Mouse (Mus musculus): ENCODE data around the gene Sigirr.

The Sigirr gene

GRCm38 (mm10) chr7:141060426-141061242, 39.7 kb downstream of the Sigirr start, which contains the start of gene B4galnt4:
Gene B4galnt4 (plus strand): TSS chr7:141061104.
- peak; percentile 86 for DNase-seq (ENCODE audit: extremely low spot score)

DNA sequence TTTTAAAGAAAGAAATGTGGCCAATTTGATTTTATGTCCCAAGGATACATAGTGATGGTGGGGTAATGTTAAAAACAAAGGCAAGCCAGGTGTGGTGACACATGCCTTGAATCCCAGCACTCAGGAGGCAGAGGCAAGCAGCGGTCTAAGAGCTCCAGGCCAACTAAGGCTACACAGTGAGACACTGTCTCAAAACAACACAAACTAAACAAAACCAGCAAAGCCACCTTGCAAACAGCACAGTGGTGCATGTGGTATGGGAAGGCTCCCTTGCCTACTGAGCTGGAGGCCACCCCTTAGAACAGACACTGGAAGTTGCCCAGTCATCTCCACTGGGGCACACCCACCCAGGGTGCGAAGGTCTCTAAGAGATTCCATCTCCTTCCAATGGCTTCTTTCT, 40.4 kb downstream of the Sigirr start:
- no peak for DNase-seq (ENCODE audit: extremely low spot score)

DNA sequence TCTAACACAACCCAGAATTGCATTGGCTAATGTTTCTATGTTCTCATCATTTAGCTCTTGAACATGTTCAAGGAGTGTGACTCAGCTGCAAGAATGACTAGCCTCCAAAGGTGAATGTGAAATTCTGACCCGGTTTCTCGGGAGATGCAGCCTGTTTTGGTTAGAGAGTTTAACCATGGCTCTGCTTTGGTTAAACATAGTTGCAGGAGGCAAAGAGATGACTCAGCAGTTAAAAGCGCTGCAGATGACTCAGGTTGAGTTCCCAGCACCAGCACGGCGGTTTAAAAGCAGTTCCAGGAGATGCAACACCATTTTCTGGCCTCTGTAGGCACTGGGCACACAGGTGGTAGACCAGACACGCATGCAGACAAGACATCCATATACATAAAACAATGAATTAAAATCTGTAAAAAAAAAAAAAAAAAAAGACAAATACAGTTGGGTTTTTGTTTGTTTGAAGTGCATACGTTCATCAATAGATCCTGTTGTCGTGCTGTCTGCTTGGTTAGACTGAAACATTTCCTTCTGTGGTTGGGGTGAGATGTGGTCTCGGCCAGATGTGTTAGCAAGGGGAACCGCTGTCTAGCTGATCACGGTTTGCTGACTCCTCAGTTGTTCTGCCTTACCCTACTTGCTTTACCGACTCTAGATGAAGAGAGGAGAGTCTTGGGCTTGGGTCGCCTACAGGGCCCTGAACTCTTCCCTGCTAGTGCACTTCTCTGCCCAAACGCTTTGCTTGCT, 41.6 kb downstream of the Sigirr start:
- DNase-seq (ENCODE audit: extremely low spot score) = no peak

DNA sequence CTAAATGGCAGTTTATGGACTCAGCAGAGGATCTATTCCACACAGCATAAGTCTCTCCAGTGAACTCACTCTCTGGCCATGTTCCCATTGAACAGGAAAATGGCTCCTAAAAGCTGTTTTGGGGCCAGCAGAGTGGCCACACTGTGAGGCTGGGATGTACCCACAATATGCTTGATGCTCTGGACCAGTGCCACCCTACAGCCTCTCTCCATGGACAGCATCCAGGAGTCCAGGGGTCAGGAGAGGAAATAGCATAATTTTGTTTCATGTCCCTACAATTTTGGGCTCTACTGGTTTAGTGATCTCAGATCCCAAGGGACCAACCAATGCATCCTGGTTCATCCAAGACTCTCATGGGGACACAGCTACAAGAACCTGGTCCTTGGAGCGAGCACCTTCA, 42.8 kb downstream of the Sigirr start:
- no peak for DNase-seq (ENCODE audit: extremely low spot score)

DNA sequence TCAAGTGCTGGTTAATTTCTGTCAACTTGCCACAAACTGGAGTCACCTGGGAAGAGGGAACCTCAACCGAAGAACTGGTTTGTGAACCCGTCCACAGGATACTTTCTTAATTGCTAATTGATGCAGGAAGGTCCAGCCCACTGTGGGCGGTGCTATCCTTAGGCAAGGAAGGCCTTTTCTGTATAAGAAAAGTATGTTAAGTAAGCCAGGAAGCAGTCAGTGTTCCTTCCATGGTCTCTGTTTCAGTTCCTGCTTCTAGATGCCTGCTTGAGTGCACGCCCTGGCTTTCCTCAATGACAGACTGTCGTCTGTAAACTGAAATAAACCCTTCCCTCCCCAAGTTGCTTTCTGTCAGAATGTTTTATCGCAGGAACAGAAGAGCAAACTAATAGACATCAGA, 43.4 kb downstream of the Sigirr start:
- no peak for DNase-seq (ENCODE audit: extremely low spot score)

DNA sequence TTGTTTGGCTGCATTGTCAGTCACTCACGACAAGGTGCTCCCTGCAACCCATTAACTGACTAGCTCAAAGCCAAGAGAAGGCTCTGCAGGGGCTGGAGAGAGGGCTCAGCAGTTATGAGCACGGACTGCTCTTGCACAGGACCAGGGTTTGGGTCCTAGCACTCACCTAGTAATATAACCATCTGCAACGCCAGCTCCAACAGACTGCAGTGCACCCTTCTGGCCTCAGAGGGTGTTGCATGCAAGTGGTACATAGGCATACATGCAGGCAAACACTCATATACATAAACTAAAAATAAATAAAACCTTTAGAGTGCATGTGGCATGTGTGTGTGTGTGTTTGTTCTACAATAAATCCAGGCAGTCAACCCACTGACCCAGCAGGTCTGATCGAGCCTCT, 44.6 kb downstream of the Sigirr start:
- no peak for DNase-seq (ENCODE audit: extremely low spot score)

DNA sequence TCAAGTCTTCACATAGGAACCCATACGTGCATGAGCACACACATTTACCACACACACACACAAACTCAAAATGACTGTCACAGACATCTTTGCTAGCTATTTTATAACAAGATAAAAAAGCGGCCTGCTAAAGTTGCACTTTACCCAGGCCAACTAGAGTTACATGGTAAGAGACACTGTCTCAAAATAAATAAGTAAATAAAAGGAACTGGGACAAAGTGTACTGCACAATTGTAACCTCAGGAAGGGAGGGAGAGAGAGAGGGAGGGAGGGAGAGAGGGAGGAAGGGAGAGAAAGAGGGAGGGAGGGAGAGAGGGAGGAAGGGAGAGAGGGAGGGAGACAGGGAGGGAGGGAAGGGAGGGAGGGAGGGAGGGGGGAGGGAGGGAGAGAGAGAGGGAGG, 48.0 kb downstream of the Sigirr start:
- DNase-seq (ENCODE audit: extremely low spot score) = no peak

DNA sequence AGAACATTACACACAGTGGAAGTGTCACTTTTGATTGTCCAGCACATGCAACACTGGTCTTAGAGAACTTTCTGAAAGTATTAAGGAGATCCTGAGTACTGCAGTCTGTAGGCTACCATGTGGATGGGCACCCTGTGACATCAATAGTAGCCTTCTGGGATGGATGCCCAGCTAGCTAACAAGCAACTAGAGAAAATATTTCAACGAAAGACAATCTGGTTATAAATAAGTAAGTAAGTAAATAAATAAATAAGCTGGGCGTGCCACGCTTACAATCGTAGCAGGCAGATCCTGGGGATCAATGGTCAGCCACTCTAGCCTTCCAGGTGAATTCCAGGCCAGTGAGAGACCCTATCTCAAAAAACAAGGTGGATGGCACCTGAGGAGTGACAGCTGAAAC, 48.4 kb downstream of the Sigirr start:
- DNase-seq (ENCODE audit: extremely low spot score) = no peak

- no peak for DNase-seq (ENCODE audit: extremely low spot score)
Measured at GRCm38 (mm10) chr7:141051060-141051685, 49.2 kb downstream of the Sigirr start.

DNA sequence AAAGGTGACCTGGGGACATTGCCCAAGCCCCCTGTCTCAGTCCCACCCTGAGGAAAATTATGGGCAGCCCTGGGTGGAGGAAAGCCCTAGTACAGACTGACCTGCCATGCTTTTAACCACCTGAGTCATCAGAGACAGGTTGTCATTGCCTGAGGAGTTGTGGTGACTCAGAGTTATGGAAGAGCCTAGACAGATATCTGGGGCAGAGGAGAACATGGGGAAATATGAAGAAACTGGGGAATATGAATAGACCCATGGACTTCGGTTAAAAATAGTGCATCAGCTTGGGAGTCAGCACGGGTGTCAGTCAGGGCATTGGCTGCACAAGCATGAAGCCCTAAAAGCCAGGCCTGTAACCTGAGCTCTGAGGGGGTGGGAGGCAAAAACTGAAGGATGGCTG, 51.0 kb downstream of the Sigirr start:
- no peak for DNase-seq (ENCODE audit: extremely low spot score)

- DNase-seq (ENCODE audit: extremely low spot score) = peak; percentile 89
Measured at GRCm38 (mm10) chr7:141048226-141049218, 51.9 kb downstream of the Sigirr start.

DNA sequence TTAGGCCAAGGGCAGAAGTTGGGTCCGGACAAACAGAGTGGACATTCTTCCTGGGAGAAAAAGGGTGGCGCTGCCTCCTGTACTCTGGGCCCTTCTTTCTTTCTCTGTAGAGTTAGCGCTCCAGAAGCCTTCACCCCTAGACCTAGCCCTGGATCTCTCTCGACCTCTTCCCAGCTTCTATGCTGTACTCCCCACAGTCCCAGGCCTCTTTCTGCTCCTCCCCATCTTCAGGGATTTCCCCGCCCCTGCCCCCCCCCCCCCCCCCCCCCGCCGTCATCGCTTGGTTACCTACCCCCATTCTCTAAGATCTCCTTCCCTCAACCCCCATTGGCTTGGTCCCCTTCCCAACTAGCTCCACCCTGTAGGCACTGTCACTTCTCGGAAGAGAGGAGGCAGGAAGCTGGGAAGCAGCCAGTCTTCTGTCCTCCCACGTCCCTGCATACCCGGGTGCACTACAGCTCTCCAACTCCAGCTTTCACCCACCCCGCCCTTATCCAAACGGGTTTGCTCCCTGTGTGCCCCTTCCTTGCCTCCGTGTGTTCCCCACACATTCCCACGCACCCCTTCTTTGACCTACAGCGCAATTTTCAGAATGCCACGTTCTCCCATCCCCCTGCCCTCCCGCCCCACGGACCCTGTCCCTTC, 52.7 kb downstream of the Sigirr start:
- DNase-seq (ENCODE audit: extremely low spot score) = peak; percentile 66

DNA sequence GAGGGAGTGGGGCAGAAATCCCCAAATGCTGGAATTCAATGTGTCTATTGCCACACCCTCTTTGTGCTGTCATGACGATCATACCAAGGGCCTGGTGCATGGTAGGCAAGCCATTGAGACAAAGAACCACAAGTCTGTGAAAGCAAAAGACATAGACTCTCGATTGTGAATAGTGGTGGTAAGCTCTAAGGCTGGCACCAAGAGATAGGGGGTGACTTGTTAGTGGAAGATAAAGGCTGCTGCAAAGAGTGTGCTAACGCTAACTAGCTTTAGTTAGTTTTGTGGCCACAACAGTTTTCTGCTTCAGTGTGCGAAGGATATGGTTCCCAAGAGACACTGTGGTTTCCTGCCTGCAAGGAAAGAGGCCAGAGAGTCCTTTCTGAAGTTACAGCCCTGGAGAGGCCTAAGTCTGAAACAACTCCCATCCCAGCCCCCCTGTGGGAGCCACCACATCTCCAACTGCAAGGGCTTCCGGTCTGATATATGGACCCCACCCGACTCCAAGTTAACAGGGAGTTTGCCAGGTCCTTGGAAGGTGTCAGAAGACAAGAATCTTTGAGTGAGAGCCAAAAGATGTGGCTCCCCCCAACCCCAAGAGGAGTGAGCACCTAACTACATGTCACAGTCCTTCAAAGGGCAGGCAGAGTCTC, 53.3 kb downstream of the Sigirr start:
- no peak for DNase-seq (ENCODE audit: extremely low spot score)

GRCm38 (mm10) chr7:141042539-141042938, 57.8 kb downstream of the Sigirr start:
- no peak for DNase-seq (ENCODE audit: extremely low spot score)

DNA sequence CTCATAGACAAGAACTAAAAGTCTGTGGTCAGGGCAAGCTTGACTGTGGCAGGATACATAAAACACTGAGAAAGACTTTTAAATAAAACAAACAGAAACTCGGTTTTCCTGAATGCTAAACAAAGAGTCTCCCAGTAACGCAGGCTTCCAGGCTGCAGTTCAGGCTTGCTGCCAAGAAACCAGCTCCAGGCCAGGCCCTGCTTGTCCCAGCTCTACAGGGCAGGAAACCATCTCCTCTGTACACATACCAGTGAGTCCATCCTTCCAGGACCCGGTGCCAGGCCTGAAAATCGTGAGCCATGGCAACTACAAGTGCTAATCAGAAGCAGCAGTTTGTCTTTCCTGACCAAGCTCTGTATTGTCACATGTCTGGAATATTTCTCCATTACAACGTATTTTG, 58.7 kb downstream of the Sigirr start:
- DNase-seq (ENCODE audit: extremely low spot score) = no peak

Data from embryo, embryonic 9.5 days (tissue).